Mouse (Mus musculus) CH12.LX (cell line): ENCODE results near the gene Olfr1393.

ENCODE experiments used
- CTCF ChIP-seq, 2 experiments: IDR thresholded peaks in 1 of 2; conservative IDR thresholded peaks in 1 of 2; 2 replicates each; pipeline ENCODE4 v1.5.1; 2011 to 2012; ENCODE audit warnings: low read depth in 2 of 2, low read length in 2 of 2, improper control_type of control experiment in 1 of 2, inconsistent platforms in 1 of 2, mild to moderate bottlenecking in 1 of 2, moderate library complexity in 1 of 2
- MYC ChIP-seq: IDR thresholded peaks from 2 replicates; pipeline ENCODE4 v1.6.1; 2011; ENCODE audit warnings: low read depth, mild to moderate bottlenecking, improper control_type of control experiment, low read length

GRCm38 (mm10) chr11:49243727-49244594 lies 34.1 kb upstream of the Olfr1393 start, which contains the start of gene Mgat1:
- peak; percentile 23; the same call in 1 of the 2 replicates for TF ChIP-seq MYC
- TF ChIP-seq CTCF (conservative IDR thresholded peaks at IDR 0.05 in 1 of 2, IDR thresholded peaks at IDR 0.05 in 1 of 2; ENCODE audit: low read depth in 2 of 2, low read length in 2 of 2), result no peak
